ENCODE assay signal across 40 mouse cellular contexts in genomic region chr10:79399946-79400700, GRCm38 (mm10). TPM values are rescaled to one million over a fixed set of nuclear protein-coding genes. Genes with fewer than 3 reads are reported as not detected.
"Had no signal": no experiment of that assay in that cellular context is flagged by ENCODE, and none has a peak within 500 bp of the region (broad histone marks: within the 10 kb centered on the region; RNA-seq: fewer than 3 reads in every experiment).

No protein-coding gene starts in this region.

RNA-seq across cellular contexts. Expression of gene Vmn2r82, which starts 43.8 kb away (rescaled TPM):
- total RNA-seq: left cerebral cortex, postnatal 10 days; left cerebral cortex, postnatal 14 days; left cerebral cortex, postnatal 25 days; left cerebral cortex, postnatal 36 days; left cerebral cortex, postnatal 4 days; liver, adult 2 months; megakaryocyte progenitor cell, adult 5-6 weeks; megakaryocyte, adult 5-6 weeks; megakaryocyte-erythroid progenitor cell, adult 5-6 weeks; midbrain, postnatal 0 days; monocyte, adult 5-6 weeks had no signal
- polyA plus RNA-seq: limb, embryonic 10.5 days; limb, embryonic 11.5 days; limb, embryonic 12.5 days; limb, embryonic 13.5 days; limb, embryonic 14.5 days; limb, embryonic 15.5 days; liver, adult 2 months; liver, embryonic 11.5 days; liver, embryonic 12.5 days; liver, embryonic 13.5 days; liver, embryonic 14.5 days; liver, embryonic 15.5 days; liver, embryonic 16.5 days; liver, postnatal 0 days; lung, adult 2 months; lung, embryonic 14.5 days; lung, embryonic 15.5 days; lung, embryonic 16.5 days; lung, postnatal 0 days; macrophage; midbrain, embryonic 10.5 days; midbrain, embryonic 11.5 days; midbrain, embryonic 12.5 days; midbrain, embryonic 13.5 days; midbrain, embryonic 14.5 days; midbrain, embryonic 15.5 days; midbrain, embryonic 16.5 days; midbrain, postnatal 0 days; myocyte; neural tube, embryonic 11.5 days; neural tube, embryonic 12.5 days had no signal
